Mouse (Mus musculus) liver, embryonic 12.5 days (tissue): ENCODE data around the gene Slc5a10. TPM values are rescaled to one million over a fixed set of nuclear protein-coding genes. Genes with fewer than 3 reads are reported as not detected.

Experiments used
- ATAC-seq: fragments of 200-750 bp; cut with Nextera tagmentation; 2 replicates; pipeline ENCODE4 v1.8.0; 2017; ENCODE audit warnings: moderate number of reproducible peaks, mild to moderate bottlenecking, moderate library complexity
- H3K27ac ChIP-seq: fragments of 300-500 bp; sonication (generic); 2 replicates; pipeline ENCODE4 v1.5.1; 2016; ENCODE audit warnings: mild to moderate bottlenecking
- H3K27me3 ChIP-seq: fragments of 300-500 bp; sonication (generic); replicated peaks from 2 replicates; pipeline ENCODE4 v1.6.1; 2016; ENCODE audit warnings: mild to moderate bottlenecking, moderate library complexity
- H3K36me3 ChIP-seq: fragments of 300-500 bp; sonication (generic); 2 replicates; pipeline ENCODE4 v1.6.1; 2016; ENCODE audit warnings: mild to moderate bottlenecking, moderate library complexity
- H3K4me1 ChIP-seq: fragments of 300-500 bp; sonication (generic); 2 replicates; pipeline ENCODE4 v1.6.1; 2016
- H3K4me2 ChIP-seq: fragments of 300-500 bp; sonication (generic); 2 replicates; pipeline ENCODE4 v1.6.1; 2016; ENCODE audit warnings: mild to moderate bottlenecking, moderate library complexity
- H3K4me3 ChIP-seq: fragments of 300-500 bp; sonication (generic); 2 replicates; pipeline ENCODE4 v1.5.1; 2016; ENCODE audit warnings: mild to moderate bottlenecking, moderate library complexity
- H3K9ac ChIP-seq: fragments of 300-500 bp; sonication (generic); 2 replicates; pipeline ENCODE4 v1.6.1; 2016; ENCODE audit warnings: mild to moderate bottlenecking, moderate library complexity
- H3K9me3 ChIP-seq: fragments of 300-500 bp; sonication (generic); replicated peaks from 2 replicates; pipeline ENCODE4 v1.6.1; 2016; ENCODE audit warnings: mild to moderate bottlenecking, moderate library complexity
- whole genome bisulfite sequencing: fragments of 180-500 bp; shearing (Covaris S2); methylation state at CpG from one replicate; pipeline ENCODE4 v1.1.7; 2016; ENCODE audit not compliant: insufficient replicate concordance; 5-methylcytosine and 5-hydroxymethylcytosine counted together
- polyA plus RNA-seq: library from polyadenylated mRNA; unstranded; fragments of >200 nt; fragmentation: Nextera tagmentation; extraction: Ambion mirVana; gene quantifications from 2 replicates; pipeline ENCODE4 v1.2.1, GENCODE M21; 2016

Slc5a10 gene
- polyA plus RNA-seq, 1 experiment from 2014 or later, result not detected

GRCm38 (mm10) chr11:61625136-61625535 is 95.5 kb downstream of the Slc5a10 start:
- no peak overlapping the region for H3K27ac ChIP-seq
- no peak for ATAC-seq
- H3K9me3 ChIP-seq, result 0 out of 2 replicates have a peak, but pooled peaks cover 3% of the 10 kb centered on the region
- no peak overlapping the region for H3K4me3 ChIP-seq
- H3K4me1 ChIP-seq, result peaks cover 4% of the 10 kb centered on the region
- WGBS, result 66% methylated on average over 7 of the region's 7 CpGs
- no peaks in the 10 kb centered on the region for H3K36me3 ChIP-seq
- no peak overlapping the region for H3K4me2 ChIP-seq
- H3K27me3 ChIP-seq, result peaks cover 55% of the 10 kb centered on the region
- no peak overlapping the region for H3K9ac ChIP-seq

Other genes with a start within 250 kb of the Slc5a10 start
- gene Mfap4, start 235.4 kb downstream of the Slc5a10 start, polyA plus RNA-seq, result 11.0 and 16.3 TPM in 2 replicates
- gene Mapk7, start 226.4 kb downstream of the Slc5a10 start, polyA plus RNA-seq, result 12.9 and 14.8 TPM in 2 replicates
- gene B9d1, start 215.7 kb downstream of the Slc5a10 start, polyA plus RNA-seq, result 4.8 TPM in 2 replicates
- 5.2 and 6.2 TPM in 2 replicates for gene Epn2, start 141.1 kb downstream of the Slc5a10 start, polyA plus RNA-seq
- 6.4 and 8.8 TPM in 2 replicates for gene Grap, start 67.6 kb downstream of the Slc5a10 start, polyA plus RNA-seq
- 8.2 and 8.5 TPM in 2 replicates for gene Fam83g, start 36.7 kb downstream of the Slc5a10 start, polyA plus RNA-seq
- 10.9 and 12.1 TPM in 2 replicates for gene Prpsap2, start 41.3 kb upstream of the Slc5a10 start, polyA plus RNA-seq
- 4.9 and 5.1 TPM in 2 replicates for gene Ulk2, start 134.2 kb upstream of the Slc5a10 start, polyA plus RNA-seq
- 14.2 and 14.3 TPM in 2 replicates for gene Akap10, start 209.4 kb upstream of the Slc5a10 start, polyA plus RNA-seq
- 36.4 and 38.7 TPM in 2 replicates for gene Specc1, start 235.9 kb upstream of the Slc5a10 start, polyA plus RNA-seq